Mouse (Mus musculus): ENCODE results near the gene Snrpd3.

DNA sequence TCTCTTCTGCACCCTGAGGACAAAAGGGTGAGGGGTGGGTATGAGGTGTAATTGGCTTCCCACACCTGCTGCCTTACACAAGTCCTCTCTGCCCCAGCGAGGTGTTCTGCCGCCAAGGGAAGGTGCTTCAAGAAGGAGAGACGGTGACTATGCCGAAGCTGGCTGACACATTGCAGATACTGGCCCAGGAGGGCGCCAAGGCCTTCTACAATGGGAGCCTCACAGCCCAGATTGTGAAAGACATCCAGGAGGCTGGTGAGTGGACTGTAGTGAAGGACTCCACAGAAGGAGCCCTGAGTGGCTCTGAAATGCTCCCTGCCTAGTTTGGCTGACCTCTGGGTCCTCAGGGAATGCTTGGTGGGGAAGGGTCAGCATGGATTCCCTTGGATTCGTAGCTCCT lies 61.8 kb downstream of the Snrpd3 start:
- TF ChIP-seq CTCF (IDR thresholded peaks at IDR 0.05; ENCODE audit: low read depth, low read length) (no peak), POLR2A (IDR thresholded peaks at IDR 0.05; ENCODE audit: insufficient read depth, low read length) (no peak)
